Mouse (Mus musculus): ENCODE measurements at regions not wholly inside any gene's neighbourhood (a gene's known extent, or its start where the extent isn't known, plus 50 kb on each side); places are given as distances from the start of the nearest gene placed in this dataset.

DNA sequence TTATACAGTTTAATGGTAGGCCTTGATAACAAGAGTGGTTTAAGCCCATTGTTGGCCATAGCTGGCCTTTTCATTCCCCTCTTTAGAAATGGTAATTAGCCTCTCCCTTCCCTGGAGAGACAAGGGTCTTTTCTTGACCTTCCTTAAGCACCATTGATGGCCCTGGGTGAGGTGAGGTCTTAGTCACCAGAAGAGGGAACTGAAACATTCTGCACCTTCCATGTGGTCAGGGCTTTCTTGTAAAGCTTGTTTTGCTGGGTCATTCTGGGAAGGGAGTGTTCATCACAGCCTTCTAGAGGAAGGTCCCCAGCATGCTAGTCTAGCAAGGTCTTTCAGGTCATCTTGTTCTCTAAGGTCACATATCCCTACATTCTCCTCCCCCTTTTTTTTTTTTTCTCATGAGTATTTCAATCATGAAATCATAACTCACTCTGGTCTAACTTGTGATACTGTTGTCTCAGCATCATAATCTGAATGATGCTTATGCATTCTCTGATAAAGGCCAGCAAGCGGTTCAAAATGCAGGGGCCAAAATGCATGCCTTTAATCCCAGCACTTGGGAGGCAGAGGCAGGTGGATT lies 315.2 kb upstream of the Meis1 start:
- POLR2A ChIA-PET: interaction anchor here in 1 of 4 experiments (0.7 kb wide), 1 partner anchor 220 kb away, joined by 3 read pairs; no protein-coding TSS in a partner anchor
- CTCF ChIA-PET: no interaction called here

DNA sequence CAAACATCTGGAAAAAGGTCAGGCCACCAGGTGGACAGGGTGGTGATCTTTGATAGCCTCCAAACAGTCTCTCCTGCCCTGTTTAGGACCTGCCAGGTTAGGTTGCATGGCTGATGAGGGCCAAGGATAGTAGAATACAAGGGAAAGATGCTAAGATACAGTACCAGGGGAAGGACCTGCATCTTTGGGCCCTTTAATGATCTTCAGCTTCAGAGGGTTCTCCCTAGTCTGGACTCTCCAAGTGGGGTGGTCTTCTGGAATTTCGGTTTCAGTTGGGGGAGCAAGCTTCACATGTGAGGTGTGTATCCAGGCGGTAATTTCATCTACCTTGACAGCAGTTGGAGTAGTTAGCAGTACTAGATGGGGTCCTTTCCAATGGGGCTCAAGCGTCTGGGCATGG lies 316.6 kb upstream of the Meis1 start:
- ChIA-PET POLR2A (no interaction called here), CTCF (no interaction called here)

DNA sequence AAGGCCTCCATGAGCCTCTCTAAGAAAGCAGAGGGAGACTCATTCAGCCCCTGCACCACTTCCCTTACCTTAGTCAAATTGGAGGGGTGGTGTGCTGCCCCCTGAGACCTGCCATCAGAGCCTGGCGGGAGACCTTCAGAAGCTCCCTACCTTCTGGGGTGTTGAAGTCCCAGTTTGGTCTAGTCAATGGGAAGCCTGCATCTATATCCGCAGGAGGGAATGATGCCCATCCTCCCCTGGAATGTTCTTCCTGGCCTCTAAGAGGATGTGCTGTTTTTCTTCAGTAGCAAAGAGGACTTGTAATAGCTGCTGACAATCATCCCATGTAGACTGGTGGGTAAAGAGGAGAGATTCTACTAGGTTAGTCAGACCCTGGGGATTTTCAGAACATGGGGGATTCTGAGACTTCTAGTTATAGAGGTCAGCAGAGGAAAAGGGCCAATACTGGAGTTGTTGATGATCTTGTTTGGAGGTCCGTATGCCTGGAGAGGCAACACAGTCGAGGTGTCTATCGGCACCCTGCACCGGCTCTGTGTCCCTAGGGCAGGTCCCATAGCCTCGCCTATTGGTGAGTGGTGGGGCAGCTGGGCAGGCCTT lies 321.0 kb upstream of the Meis1 start:
- ChIA-PET CTCF (no interaction called here), POLR2A (no interaction called here)

DNA sequence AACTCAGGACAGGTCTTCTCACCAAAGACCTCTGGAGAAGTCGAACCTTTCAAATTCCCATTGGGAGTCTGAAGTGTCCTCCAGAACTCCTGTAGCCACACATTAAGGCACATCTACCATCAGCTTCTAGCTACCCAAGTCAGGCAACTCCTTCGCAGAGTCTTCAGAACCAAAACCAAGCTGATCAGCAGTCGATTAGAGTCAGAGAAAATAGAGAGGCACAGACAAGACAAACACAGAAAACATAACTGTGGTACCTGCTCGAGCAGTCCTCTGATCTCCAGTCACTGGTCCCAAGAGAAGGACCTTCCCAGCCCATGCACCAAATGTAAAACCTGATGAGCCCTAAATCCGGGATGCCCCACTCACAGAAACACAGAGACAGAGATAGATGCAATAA lies 322.1 kb upstream of the Meis1 start:
- CTCF ChIA-PET: no interaction called here
- POLR2A ChIA-PET: interaction anchor here in 1 of 4 experiments (1.1 kb wide), 1 partner anchor 10 kb away, joined by 4 read pairs; no protein-coding TSS in a partner anchor

DNA sequence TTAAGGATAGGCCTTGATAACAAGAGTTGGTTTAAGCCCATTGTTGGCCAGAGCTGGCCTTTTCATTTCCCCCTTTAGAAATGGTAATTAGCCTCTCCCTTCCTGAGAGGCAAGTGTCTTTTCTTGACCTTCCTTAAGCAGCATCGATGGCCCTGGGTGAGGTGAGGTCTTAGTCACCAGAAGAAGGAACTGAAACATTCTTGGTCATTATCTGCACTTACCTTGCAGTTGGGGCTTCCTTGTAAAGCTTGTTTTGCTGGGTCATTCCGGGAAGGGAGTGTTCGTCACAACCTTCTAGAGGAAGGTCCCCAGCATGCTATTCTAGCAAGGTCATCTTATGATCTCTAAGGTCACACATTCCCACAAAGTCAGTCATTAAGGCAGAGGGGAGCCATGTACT lies 322.6 kb upstream of the Meis1 start:
- POLR2A ChIA-PET: interaction anchor here in 1 of 4 experiments (1.1 kb wide), 1 partner anchor 11 kb away, joined by 4 read pairs; no protein-coding TSS in a partner anchor
- CTCF ChIA-PET: no interaction called here

DNA sequence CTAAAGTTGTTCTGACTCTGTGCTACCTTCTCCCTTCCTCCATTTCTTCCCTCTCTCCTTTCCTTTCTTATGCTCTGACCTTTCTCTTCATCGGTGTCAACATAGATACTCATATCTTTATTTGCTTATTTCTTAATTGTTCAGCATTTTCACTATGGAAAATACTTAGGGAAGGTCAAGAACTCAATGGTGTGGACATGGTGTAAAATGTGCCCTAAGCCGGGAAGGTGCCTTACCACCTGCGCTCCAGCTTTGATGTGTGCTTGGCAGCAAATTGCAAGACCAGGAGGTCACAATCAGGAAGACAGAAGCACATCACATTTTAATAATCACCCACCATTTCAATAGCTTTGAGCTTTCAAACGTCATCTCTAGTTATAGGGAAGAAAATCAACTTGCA lies 324.0 kb upstream of the Meis1 start:
- ChIA-PET CTCF (no interaction called here), POLR2A (no interaction called here)

DNA sequence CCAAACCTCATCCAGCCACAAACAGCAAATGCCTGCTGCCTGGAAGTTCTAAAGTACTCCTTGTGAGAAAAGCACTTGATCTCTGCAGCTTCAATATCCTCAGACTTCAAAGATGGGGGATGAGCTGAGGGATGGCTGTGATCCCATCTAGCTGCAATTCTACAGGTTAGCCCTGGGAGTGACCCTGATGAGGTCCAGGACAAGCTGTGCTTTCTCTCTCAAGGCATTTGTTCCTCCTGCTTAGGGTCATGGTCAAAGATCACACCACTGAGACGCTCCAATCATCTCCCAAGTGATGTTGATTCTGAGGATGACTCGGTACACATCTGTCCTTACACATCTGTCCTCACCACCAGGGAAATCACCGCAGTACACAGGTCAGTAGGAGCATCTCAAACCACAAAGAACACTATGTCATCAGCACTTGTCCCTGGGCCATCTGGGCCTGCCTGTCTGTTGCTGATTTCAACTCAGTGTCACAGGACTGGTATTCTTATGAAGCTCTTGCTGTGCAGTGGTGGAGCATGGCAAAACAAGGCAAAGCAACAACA lies 327.6 kb upstream of the Meis1 start:
- CTCF ChIA-PET: no interaction called here
- POLR2A ChIA-PET: no interaction called here

DNA sequence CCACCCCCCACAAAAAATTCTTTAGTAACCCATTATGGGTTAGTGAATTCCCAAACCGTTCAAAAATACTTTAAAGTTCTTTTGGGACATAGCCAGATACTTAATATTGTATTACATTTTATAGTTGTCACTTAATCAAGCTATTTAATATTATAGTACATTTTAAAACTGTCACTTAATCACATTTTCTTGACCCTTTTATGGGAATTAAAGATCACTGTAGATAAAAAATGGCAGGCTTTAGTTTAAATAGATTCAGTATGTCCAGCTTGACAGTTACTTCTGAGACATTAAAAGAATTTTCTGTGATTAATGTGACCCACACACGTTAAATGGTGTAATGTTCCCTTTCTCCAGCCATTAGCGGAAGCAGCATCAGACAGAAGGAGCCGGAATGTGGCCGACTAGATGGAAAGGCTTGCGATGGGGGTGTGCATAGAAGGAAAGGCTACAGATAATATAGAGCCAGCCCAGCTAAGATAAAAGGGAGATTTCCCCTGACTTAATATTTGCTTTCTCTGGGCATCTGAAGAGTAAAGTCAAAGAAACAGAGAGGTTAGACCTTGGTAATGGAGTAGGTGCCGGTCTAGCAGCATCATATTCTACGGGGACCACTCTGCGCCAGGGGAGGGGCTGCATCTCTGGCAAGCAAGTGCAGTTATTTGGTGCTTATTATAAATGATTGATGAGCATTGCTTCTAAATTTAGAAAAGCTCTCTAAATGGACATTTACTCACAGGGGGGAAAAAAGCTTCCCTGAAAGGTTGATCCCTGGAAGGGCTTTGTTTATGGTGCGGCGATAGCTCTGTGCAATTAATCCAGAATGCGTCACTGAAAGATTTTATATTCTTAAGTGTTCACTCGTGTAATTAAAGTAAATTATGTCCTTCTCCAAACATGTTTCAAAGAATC lies 331.8 kb upstream of the Meis1 start:
- ChIA-PET POLR2A (no interaction called here), CTCF (no interaction called here)

DNA sequence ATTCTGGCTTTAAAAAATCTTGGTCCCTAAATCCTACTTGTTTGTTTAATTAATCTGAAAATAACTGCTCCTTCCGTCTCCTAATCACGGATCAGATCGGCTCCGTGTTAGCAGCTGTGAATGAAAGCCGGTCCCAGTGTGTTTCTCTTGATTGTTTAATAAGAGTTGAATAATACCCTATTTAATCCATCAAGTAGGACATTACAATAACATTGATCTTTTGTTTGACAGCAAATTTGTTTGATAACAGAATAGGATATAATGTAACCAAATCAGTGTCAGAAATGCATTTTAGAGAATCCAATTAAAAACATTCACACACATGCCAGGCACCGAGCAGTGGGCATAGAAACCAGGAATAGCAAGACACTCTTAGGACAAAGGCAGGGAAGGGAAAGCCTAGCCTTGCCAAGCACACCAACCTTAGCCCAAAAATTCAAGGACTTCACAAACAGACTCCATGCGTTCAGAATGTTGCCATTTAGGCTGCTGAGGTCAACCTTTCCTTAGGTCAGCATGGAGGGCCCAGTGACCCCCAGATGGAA lies 332.5 kb upstream of the Meis1 start:
- ChIA-PET CTCF (no interaction called here), POLR2A (interaction anchor here in 1 of 4 experiments (0.6 kb wide), 1 partner anchor 127 kb away, joined by 3 read pairs; no protein-coding TSS in a partner anchor)

DNA sequence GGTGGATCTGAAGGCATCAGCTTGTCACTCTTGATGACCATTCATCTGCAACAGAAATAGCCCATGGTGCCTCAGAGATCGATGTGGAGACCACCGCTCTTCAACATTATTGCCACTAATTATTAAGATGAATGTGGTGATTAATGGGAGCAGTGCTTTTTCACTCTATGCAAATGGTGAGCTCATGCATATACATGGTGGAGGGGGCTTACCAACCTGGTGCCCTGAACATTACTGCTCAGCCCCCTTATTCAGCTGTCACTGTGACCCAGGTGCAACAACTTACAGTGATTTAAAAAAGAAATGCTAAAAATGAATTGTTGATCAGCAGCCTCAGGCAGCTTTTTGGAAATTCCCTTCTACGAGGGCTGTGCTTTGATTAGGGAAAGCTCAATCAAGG lies 334.9 kb upstream of the Meis1 start:
- ChIA-PET POLR2A (no interaction called here), CTCF (no interaction called here)

DNA sequence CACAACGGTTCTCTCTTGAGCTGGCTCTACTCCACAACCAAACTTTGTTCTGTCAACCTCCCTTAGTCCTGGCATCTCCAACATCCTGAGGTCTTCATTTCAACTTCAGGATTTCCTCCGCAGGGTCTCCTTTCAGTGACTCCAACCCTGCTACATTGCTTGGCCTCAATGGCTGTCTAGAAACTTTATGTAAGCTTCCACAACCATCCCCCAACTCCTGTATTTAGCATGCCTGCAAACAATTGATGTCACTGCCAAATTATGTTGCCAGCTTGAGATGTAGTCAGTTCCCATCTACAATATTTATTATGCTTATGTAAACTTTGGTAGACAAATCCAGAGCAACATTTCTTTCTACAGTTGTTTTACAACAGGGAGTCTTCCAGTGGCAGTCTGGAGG lies 336.4 kb upstream of the Meis1 start:
- POLR2A ChIA-PET: no interaction called here
- CTCF ChIA-PET: no interaction called here

DNA sequence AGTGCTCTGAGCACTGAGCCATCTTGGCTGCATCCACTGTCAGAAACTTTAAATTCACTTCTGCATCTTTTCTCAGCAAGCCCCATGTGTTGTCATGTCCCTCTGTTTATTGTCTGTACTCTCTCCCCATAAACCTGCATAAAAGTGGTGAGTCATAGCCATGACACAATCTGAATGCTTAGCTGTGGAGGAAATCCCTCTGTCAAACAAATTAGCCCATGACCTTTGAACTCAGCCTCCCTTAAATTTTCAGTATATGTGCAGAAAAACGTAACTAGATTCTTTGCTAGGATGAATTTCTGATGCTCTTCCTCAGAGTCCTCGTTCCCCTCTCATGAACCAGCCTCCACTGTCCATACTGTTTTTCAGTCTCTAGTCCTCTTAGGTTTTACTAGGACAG lies 337.4 kb upstream of the Meis1 start:
- ChIA-PET CTCF (no interaction called here), POLR2A (no interaction called here)

DNA sequence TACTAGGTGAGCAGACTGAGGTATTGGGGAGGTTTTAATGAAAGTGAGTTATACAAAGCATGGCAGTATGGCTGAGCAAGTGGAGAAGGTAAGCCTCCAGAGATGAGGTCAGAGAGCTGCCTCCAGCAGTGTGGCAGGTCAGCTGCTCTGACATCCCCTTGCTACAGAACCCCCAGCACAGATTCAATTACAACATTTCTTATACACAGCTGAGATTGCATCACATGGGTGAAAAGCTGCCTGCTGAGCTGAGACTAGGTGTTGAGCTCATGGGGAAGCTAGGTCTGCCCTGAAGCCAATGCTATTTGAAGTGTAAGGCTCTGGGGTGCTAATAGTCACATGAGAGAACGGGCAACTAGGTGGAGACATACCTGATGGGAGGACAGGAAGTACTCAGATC lies 350.4 kb upstream of the Meis1 start:
- ChIA-PET CTCF (no interaction called here), POLR2A (no interaction called here)

DNA sequence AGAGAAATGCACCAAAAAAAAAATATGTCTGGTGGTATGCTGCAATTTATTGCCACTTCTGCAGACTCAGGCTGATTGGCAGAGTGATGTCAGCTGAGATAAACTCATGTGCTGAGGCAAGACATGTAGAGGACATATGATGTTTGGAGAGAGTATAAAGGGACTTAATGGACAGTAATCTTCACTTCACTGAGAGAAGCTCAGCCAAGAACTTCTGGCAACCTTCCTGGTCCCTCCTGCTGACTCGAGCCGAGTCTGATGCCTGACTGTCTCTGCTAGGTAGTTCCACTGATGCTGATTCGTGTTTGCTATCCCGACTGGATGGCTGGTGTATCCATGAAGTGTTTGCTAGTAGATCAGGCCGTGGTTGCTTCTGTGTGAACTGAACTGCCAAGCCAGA lies 354.7 kb upstream of the Meis1 start:
- CTCF ChIA-PET: no interaction called here
- POLR2A ChIA-PET: no interaction called here

DNA sequence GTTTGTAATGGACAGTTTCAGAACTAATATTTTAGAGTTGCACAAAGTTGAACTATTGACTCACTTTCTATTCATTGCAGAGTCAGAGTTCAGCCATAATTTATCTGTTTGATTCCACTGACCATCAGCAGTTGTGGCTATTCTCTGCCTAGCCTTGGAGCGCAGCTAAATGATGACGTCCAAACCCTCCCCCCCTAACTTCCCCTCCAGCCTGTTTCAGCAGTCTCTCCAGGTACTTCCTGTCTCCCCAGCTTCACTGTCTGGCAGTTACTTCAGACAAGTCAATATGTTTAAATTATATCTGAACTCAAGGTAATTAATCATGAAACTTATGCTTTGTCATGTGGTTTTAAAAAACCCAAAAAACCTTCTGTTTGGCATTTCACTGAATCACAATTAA lies 362.1 kb upstream of the Meis1 start:
- CTCF ChIA-PET: no interaction called here

DNA sequence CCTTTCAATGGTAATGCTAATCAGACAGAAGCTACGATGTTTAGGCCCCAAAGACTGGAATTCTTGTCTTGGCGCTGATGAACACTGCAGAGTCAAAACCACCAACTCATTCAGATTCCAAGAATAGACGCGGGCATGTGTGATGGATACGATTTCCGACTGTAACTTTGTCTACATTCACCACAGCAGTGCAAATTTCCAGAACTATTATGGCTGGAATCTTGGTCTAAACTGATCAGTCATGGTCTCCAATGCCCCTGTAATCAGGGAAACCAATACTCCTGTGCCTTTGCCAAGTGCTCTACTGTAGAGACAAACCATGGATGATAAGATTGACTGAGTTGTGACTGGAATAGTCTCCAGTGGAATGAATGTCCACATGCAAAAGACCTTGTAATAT lies 370.4 kb upstream of the Meis1 start:
- CTCF ChIA-PET: no interaction called here
- POLR2A ChIA-PET: no interaction called here

More for the DNA sequence above, 362.1 kb upstream of the Meis1 start:
- POLR2A ChIA-PET: no interaction called here

DNA sequence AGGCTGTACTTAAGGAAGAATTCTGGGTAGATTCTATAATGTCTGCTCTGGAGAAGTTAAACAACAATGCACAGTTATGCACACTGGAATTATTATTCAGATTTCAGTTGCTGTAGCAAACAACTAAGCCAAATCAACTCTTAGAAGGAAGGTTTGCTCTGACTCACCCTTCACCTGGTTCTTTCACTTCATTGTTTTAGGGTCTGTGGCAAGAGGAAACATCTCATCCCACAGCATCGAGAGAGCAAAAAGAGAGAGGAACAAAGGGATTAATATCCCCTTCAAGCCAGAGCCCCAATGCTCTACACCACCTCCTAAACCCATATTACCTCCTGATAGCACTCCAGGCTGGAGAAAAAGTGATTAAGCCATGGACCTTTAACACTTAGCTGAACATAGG lies 373.4 kb upstream of the Meis1 start:
- ChIA-PET POLR2A (no interaction called here), CTCF (no interaction called here)

DNA sequence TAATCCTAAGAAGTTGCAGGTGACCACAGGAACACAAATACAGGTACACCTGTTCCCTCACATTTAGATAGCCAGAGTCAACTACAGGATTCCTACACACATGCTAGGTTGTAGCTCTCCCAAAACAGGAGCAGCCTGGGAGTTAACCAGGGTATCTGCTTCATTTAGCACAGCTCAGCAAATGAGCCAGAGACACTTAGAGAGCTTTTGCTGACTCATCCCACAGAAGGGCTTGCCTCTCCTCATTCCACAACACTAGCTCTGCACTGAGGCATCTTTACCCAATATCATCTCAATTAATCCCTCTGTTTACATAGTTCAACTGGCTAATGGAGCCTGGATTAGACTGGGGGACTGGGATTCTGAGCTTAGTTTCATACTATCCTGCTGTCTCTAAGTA lies 375.6 kb upstream of the Meis1 start:
- ChIA-PET CTCF (no interaction called here), POLR2A (no interaction called here)

DNA sequence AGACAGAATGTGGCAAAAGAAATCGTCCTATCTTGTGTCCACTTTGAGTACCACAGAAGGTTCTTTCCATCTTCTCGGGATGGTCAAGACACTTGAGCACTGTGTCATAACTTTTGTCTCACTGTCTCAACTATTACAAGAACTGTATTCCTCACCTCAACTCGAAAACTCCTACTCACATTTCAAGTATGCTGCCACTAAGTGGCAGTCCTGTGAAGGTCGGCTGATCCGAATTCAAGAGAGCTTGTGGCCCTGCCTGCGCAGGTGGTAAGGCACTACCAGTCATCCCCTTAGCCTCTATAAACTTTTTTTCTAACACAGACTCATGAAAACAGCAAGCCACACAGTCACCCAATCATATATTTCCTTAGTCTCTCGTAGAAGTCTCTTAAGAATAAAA lies 381.6 kb upstream of the Meis1 start:
- POLR2A ChIA-PET: no interaction called here

DNA sequence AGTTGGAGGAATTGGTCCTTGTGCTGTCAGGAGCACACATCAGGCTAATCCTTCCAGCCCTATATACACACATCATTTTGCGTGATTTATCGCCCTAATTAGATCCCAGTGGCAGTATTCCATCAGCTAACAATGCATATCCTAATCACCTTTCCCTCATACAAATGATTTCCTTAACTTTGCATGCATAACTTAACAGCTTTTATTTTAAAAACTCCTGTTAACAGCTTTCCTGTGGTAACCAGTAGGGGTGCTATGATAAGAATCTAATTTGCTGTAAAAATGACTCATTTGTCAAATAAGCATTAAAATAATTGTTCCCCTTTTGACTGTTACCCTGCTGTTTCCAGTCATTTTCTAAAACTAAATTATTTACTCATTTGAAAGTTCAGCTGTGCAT lies 401.4 kb upstream of the Meis1 start:
- CTCF ChIA-PET: interaction anchor here in 1 of 4 experiments (0.6 kb wide), 1 partner anchor 324 kb away, joined by 3 read pairs; no protein-coding TSS in a partner anchor

More for the DNA sequence above, 381.6 kb upstream of the Meis1 start:
- CTCF ChIA-PET: no interaction called here

More for the DNA sequence above, 401.4 kb upstream of the Meis1 start:
- POLR2A ChIA-PET: interaction anchor here in 1 of 4 experiments (1.2 kb wide), 1 partner anchor 13 kb away, joined by 3 read pairs; no protein-coding TSS in a partner anchor
